Mouse (Mus musculus) left cerebral cortex, postnatal 14 days (tissue): ENCODE results near the gene Elfn1. TPM values are rescaled to one million over a fixed set of nuclear protein-coding genes. Genes with fewer than 3 reads are reported as not detected.

Source experiments
- DNase-seq, 2 experiments: peaks; one replicate each; pipeline ENCODE4 v3.0.0; 2021 to 2022; ENCODE audit warnings: low spot score in 2 of 2, mixed read lengths in 1 of 2
- intact Hi-C: fragments of 180-260 bp; cut with DNase I; formaldehyde crosslinking; loops from one replicate; pipeline ENCODE4 v1.15.1; 2025
- total RNA-seq, 2 experiments: library from RNA; stranded (reverse); gene quantifications; 2 replicates each; pipeline ENCODE4 v1.2.3; 2021

The Elfn1 gene
- total RNA-seq, 2 experiments from 2014 or later, result 38.6 to 41.7 TPM

DNA sequence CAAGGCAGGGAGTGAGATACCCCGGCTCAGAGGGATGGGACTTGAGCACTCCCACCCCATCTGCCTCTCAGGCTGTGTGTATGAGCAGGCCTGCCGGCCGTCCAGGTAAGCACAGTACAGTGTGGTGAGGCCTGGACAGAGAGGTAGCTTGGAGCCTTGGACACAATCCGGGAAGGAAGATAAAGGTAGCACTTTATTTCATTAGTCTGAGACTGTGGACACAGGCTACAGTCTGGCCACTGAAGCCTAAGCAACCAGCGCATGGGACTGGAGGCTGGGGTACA lies 100.7 kb downstream of the Elfn1 start:
- DNase-seq, result no peak
- intact Hi-C loops, result no loop called here

DNA sequence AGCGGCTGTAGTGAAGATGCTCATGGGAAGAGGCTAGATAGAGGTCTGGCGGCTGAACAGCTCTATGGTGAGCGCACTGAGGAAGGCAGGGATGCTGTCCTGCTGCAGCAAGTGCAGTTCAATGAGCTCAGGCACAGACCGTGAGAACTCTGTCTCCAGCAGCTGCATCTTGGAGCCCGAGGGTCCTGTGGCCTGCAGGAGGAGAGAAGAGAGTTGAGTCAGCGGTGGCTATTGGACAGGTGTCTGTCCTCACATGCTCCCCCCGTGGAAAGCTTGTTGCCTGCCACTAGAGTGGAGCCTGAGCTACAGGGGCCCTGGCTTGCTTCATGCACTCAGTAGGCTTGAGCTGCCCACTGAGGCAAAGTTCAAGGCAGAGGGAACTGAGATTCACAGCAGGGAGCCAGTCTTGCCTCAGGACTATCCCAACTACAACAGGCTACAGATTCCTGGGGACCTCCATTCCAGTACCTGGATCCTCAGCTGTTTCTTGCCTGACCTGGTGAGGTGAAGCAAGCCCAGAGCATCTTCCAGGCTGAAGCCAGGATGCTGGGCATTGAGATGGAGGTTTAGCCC lies 101.4 kb downstream of the Elfn1 start:
- DNase-seq, result no peak
- intact Hi-C loops, result no loop called here

DNA sequence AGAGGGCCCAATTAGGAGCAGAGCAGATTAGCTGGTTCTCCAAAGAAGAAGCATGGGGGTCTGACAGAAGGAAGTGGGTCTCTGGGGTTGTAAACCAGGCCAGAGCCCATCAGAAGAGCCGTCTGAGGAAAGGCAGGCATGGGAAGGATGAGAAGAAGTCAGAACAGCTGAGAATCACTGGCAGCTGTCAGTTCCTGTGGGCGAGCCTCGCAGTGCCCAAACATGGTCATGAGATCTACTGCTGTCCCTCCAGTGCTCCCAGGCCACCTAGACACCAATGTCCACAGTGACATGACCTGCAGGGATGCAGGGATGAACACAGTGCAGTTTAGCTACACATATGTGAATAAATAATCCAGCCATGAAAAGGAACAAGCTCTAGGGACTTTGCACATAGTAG lies 102.7 kb downstream of the Elfn1 start:
- no peak for DNase-seq
- intact Hi-C loops, result no loop called here

GRCm38 (mm10) chr5:140012286-140012967 lies 104.7 kb downstream of the Elfn1 start:
- intact Hi-C loops, result no loop called here
- DNase-seq, result no peak

- intact Hi-C loops, result no loop called here
- DNase-seq, result no peak
Observed at GRCm38 (mm10) chr5:140013652-140014051, 105.9 kb downstream of the Elfn1 start.

- intact Hi-C loops, result no loop called here
- DNase-seq, result no peak
Observed at GRCm38 (mm10) chr5:140016896-140017295, 109.2 kb downstream of the Elfn1 start.

GRCm38 (mm10) chr5:140018780-140019179 lies 111.0 kb downstream of the Elfn1 start:
- intact Hi-C loops, result no loop called here
- peak; percentile 30 to 31 for DNase-seq

DNA sequence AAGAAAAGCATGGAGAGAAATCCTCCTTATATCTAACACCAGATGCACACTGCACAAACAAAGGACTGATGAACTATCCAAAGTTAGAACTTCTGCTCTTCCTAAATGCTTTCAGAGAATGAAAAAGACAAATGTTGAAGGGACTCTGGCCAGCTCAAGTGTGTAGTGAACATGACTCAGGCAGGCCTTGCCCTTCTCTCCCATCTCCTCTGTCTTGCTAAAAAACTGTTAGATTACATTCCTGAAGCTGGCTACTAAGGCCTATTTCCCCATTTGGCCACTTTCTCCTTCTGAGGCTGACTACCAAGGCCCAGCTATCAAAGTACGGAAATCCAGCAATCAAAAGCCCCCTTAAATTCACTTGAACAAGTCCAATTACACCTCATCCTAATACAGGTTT lies 111.9 kb downstream of the Elfn1 start:
- intact Hi-C loops, result no loop called here
- DNase-seq, result no peak

- DNase-seq, result peak; percentile 42 to 44
- intact Hi-C loops, result no loop called here
Observed at GRCm38 (mm10) chr5:140021755-140022154, 114.0 kb downstream of the Elfn1 start.

GRCm38 (mm10) chr5:140022861-140023260 lies 115.1 kb downstream of the Elfn1 start:
- DNase-seq, result no peak
- intact Hi-C loops, result no loop called here

DNA sequence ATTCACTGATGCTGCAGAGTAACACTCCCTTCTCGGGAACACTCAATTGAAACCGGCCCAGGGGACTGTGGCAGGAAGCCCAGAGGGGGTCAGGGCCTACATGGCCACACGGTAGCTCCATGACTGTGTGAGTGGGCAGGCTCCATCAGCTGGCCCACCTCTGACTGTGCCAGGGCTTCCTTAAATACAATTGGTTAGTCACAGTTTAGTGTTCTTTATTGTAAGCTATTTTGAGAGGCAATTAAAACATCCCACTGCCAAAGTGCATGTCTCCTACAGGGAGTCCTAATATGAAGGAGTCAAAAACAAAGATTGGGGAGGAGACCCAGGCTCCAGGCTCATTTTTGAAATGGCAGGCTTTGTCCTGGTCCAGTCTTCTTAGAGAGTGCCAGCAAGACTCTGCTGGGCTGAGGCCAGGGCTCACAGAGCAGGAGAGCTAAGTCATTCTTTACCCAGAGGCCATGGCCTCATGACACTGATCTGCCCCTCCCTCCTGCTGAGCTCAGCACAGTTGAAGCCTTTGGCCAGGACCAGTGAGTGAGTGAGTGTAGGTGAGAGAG lies 116.3 kb downstream of the Elfn1 start:
- intact Hi-C loops, result no loop called here
- peak; percentile 28 to 39 for DNase-seq

Other genes starting within 250 kb of the Elfn1 start
- gene Micall2, start 171.6 kb upstream of the Elfn1 start, total RNA-seq, result 1 to 10 TPM; 1.6 to 2.8 TPM
- gene Ints1, start 132.3 kb upstream of the Elfn1 start, total RNA-seq, result 100 to 1,000 TPM in 1 of 2 experiments, 10 to 100 TPM in 1; 96.8 to 102 TPM
- 1 to 10 TPM; 7.6 to 8.5 TPM for gene Mafk, start 116.4 kb upstream of the Elfn1 start, total RNA-seq
- under 1 TPM in 1 of 2 experiments, not detected in 1; 0.08 TPM for gene Tmem184a, start 88.0 kb upstream of the Elfn1 start, total RNA-seq
- gene Gm26938, start 81.5 kb upstream of the Elfn1 start, total RNA-seq, result not detected
- gene Psmg3, start 81.1 kb upstream of the Elfn1 start, total RNA-seq, result 10 to 100 TPM; 17.2 to 17.9 TPM